Mouse (Mus musculus) small intestine, adult 2 months (tissue): ENCODE results near the gene Mrps6.

Experiments used
- CTCF ChIP-seq: fragments of 200-500 bp; IDR thresholded peaks from 2 replicates; pipeline ENCODE4 v1.5.1; 2012; ENCODE audit warnings: low read depth, mild to moderate bottlenecking, control low read depth, inconsistent platforms, low read length, moderate library complexity, mixed read lengths; ENCODE audit not compliant: insufficient replicate concordance, insufficient read length; ENCODE audit errors: extremely low read depth
- POLR2A ChIP-seq: fragments of 200-500 bp; IDR thresholded peaks from 2 replicates; pipeline ENCODE4 v1.6.1; 2012; ENCODE audit warnings: low read depth, mild to moderate bottlenecking, control low read depth, inconsistent platforms, low read length, moderate library complexity

- no peak for TF ChIP-seq POLR2A
- TF ChIP-seq CTCF = no peak
Measured at GRCm38 (mm10) chr16:92115611-92116421, 57.7 kb downstream of the Mrps6 start.
